Mouse (Mus musculus): ENCODE measurements around the gene Brms1. TPM values are rescaled to one million over a fixed set of nuclear protein-coding genes. Genes with fewer than 3 reads are reported as not detected.
"Not testable (repeated sequence)": the region's sequence is repeated elsewhere in the genome, so short reads cannot be mapped to it uniquely, and the experiment has no call there.

The Brms1 gene
- polyA plus RNA-seq, 1 experiment from 2014 or later = 22.2 TPM

DNA sequence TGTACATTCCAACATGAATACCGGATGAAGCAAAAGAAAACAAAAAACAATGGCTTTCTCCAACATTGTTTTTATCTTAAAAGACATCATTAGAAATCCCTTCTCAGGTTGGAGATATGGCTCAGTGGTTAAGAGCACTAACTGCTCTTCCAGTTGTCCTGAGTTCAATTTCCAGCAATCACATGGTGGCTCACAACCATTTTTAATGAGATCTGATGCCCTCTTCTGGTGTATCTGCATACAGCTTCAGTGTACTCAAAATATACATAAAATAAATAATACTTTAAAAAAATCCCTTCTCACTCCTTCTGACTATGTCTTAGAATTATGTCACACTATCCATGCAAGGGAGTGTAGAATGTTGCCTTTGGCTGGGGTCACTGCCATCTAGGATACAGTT lies 38.1 kb downstream of the Brms1 start:
- H3K4me1 ChIP-seq (ENCODE audit: control insufficient read depth, low read depth, low read length) = no peaks in the 10 kb centered on the region

DNA sequence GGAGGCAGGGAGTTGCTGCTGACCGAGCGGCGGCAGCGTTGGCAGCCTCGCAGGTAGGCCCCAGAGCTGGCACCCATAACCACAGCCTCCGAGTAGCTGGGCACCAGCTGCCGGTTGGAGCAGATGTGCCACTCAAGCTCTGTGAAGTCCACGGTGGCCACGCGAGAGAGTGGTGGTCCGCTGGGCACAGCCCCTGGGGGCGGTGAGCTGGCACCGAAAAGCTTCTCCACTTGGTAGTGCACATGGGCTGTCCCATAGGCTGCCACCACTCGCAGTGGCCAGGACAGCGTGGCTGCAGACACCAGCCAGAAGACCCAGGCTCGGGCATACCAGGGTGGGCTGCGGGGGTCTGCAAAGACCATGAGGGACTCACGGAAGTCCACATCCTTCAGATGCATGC lies 40.9 kb downstream of the Brms1 start:
- Histone ChIP-seq H3K9ac (ENCODE audit: low read depth, low read length) (no peak overlapping the region), H3K4me3 (ENCODE audit: low read depth, low read length) (no peak overlapping the region), H3K27me3 (ENCODE audit: control insufficient read depth, insufficient read depth, low read depth, low read length) (peaks cover 71% of the 10 kb centered on the region), H3K4me1 (ENCODE audit: control insufficient read depth, low read depth, low read length) (peaks cover 9% of the 10 kb centered on the region), H3K4me2 (ENCODE audit: low read depth, low read length) (no peak overlapping the region), H3K9me3 (replicated peaks; ENCODE audit: control insufficient read depth, low read length) (no peaks in the 10 kb centered on the region), H3K27ac (ENCODE audit: low read length) (no peak overlapping the region), H3K36me3 (ENCODE audit: control insufficient read depth, insufficient read depth) (no peaks in the 10 kb centered on the region)
- ATAC-seq (ENCODE audit: low read depth) = no peak
- WGBS (ENCODE audit: insufficient replicate concordance) = 62% methylated on average over 18 of the region's 18 CpGs

More for the DNA sequence above, 38.1 kb downstream of the Brms1 start:
- no peak for ATAC-seq (ENCODE audit: low read depth)
- H3K4me3 ChIP-seq (ENCODE audit: low read depth, low read length) = no peak overlapping the region
- no peak overlapping the region for H3K27ac ChIP-seq (ENCODE audit: low read length)
- peaks cover 45% of the 10 kb centered on the region for H3K27me3 ChIP-seq (ENCODE audit: control insufficient read depth, insufficient read depth, low read depth, low read length)
- no peaks in the 10 kb centered on the region for H3K9me3 ChIP-seq (replicated peaks; ENCODE audit: control insufficient read depth, low read length)
- 72% methylated on average over 1 of the region's 1 CpGs for WGBS (ENCODE audit: insufficient replicate concordance)
- H3K36me3 ChIP-seq (ENCODE audit: control insufficient read depth, insufficient read depth) = no peaks in the 10 kb centered on the region
- no peak overlapping the region for H3K9ac ChIP-seq (ENCODE audit: low read depth, low read length)
- no peak overlapping the region for H3K4me2 ChIP-seq (ENCODE audit: low read depth, low read length)

DNA sequence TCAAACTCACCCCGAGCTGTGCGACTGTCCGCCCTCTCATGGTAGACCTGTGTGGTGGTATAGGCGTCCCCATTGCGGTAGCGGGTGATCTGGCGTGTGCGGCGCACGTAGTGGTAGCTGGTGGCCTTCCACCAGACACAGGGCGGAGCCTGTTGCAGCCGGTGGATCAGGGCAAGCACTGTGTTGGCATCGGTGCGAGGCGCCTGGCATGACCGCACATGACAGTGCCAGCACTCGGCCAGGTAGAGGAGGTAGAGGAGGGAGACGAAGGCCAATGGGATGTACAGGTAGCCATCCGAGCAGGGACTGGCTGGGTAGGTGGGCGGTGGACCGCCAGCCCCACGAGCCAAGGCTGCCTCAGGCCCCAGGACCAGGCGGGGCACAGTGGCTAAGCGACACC lies 41.4 kb downstream of the Brms1 start:
- H3K4me2 ChIP-seq (ENCODE audit: low read depth, low read length) = no peak overlapping the region
- 57% methylated on average over 24 of the region's 24 CpGs for WGBS (ENCODE audit: insufficient replicate concordance)
- H3K36me3 ChIP-seq (ENCODE audit: control insufficient read depth, insufficient read depth) = no peaks in the 10 kb centered on the region
- H3K27me3 ChIP-seq (ENCODE audit: control insufficient read depth, insufficient read depth, low read depth, low read length) = peaks cover 72% of the 10 kb centered on the region
- peaks cover 10% of the 10 kb centered on the region for H3K4me1 ChIP-seq (ENCODE audit: control insufficient read depth, low read depth, low read length)
- H3K9ac ChIP-seq (ENCODE audit: low read depth, low read length) = no peak overlapping the region
- no peaks in the 10 kb centered on the region for H3K9me3 ChIP-seq (replicated peaks; ENCODE audit: control insufficient read depth, low read length)
- no peak overlapping the region for H3K27ac ChIP-seq (ENCODE audit: low read length)
- H3K4me3 ChIP-seq (ENCODE audit: low read depth, low read length) = no peak overlapping the region
- ATAC-seq (ENCODE audit: low read depth) = no peak

DNA sequence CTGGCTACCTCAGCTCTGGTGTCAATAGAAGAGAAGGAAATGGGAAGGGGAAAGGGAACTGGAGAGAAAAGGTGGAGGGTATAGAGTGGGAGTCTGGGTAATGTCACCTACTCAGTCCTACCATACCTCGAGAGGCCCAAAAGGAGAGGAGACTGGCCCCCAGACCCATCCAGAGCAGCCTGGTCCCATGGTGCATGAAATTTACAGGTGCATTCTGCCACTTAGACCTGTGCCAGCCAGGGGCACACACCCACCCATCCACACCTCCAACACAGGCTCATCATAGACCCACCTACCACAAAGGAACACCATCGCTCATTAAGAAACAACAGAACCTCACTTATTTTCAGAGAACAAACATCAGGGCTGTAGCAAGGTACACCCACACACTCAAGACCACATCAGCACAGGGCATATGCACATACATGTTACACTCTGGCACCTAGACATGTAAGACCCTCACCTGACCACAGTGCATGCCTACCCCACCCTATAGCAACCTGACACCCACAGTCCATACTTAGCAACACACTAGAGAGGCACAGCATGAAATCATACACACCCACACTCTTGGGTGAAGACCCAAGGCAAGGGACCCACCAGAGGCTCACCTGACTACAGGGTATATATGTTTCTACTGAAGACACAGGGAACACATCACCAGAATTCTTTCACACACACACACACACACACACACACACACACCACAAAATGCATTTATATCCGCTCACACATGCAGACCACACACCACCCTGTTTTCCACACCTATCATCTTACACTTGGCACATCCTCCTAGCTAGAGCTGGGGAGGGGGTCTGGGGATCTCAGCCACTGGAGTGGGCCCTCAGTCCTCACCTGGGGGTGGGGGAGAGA lies 43.0 kb downstream of the Brms1 start:
- WGBS (ENCODE audit: insufficient replicate concordance) = 53% methylated on average over 3 of the region's 3 CpGs
- H3K27me3 ChIP-seq (ENCODE audit: control insufficient read depth, insufficient read depth, low read depth, low read length) = peaks cover 72% of the 10 kb centered on the region
- no peak overlapping the region for H3K4me2 ChIP-seq (ENCODE audit: low read depth, low read length)
- H3K4me1 ChIP-seq (ENCODE audit: control insufficient read depth, low read depth, low read length) = peaks cover 18% of the 10 kb centered on the region
- H3K27ac ChIP-seq (ENCODE audit: low read length) = no peak overlapping the region
- no peaks in the 10 kb centered on the region for H3K36me3 ChIP-seq (ENCODE audit: control insufficient read depth, insufficient read depth)
- H3K9ac ChIP-seq (ENCODE audit: low read depth, low read length) = no peak overlapping the region
- no peak for ATAC-seq (ENCODE audit: low read depth)
- H3K9me3 ChIP-seq (replicated peaks; ENCODE audit: control insufficient read depth, low read length) = no peaks in the 10 kb centered on the region
- no peak overlapping the region for H3K4me3 ChIP-seq (ENCODE audit: low read depth, low read length)

DNA sequence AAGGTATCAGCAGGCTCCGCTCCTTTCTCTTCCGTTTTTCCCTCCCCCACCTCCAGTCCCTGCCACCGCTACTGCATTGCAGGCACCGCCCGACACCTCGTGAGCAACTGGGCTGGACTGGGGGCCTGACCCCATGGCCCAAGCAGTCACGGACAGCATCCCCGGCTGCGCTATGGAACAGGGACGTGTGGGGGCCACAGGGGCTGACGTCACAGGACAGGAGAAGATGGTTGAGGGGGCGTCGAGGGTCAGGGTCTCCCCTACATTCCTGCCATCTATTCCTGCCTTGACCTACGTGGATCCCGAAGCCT lies 43.6 kb downstream of the Brms1 start:
- no peaks in the 10 kb centered on the region for H3K36me3 ChIP-seq (ENCODE audit: control insufficient read depth, insufficient read depth)
- H3K9ac ChIP-seq (ENCODE audit: low read depth, low read length) = no peak overlapping the region
- H3K27me3 ChIP-seq (ENCODE audit: control insufficient read depth, insufficient read depth, low read depth, low read length) = peaks cover 72% of the 10 kb centered on the region
- WGBS (ENCODE audit: insufficient replicate concordance) = 4% methylated on average over 15 of the region's 15 CpGs
- peaks cover 21% of the 10 kb centered on the region for H3K4me1 ChIP-seq (ENCODE audit: control insufficient read depth, low read depth, low read length)
- no peak for ATAC-seq (ENCODE audit: low read depth)
- peak overlapping the region; percentile 79 for H3K4me2 ChIP-seq (ENCODE audit: low read depth, low read length)
- H3K4me3 ChIP-seq (ENCODE audit: low read depth, low read length) = peak overlapping the region; percentile 56
- H3K9me3 ChIP-seq (replicated peaks; ENCODE audit: control insufficient read depth, low read length) = no peaks in the 10 kb centered on the region
- H3K27ac ChIP-seq (ENCODE audit: low read length) = no peak overlapping the region

DNA sequence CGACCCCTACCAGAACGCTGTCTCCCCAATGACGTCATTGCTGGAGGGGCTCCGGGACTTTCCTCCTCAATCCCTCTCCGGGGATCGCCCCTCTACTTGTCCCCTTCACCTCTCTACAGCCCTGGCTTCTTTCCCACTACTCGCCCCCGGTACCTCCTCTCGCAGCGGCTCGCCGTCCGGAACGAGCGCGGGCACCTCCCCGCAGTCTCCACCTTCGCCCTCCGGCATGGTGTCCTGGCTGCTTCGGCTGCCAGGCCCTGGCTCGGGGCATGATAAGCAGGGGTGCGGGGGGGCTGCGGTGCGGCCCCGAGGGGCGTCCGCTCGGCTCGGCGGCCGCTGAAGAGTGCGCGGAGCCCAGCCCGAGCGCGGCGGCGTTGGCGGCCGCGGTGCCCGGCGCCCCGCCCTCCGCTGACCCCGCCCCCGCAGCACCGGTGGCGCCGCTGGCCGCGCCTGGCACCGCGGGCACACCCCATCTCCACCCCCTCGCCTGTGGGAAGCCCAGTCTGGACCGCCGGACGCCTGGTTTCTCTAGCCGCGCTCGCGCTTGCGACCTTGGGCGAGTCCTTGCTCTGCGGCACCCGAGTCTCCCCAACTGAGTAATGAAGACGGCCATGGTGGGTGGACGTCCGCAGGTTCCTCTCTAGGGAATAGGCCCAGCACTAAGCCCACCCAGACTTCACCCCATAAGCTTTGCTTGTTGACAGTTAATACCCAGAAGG lies 44.1 kb downstream of the Brms1 start, which contains the start of gene Tmem151a:
TSS of gene Tmem151a (minus strand) at position 387 of the 719 bp plus-strand sequence.
- H3K4me3 ChIP-seq (ENCODE audit: low read depth, low read length) = peak within 1 kb of the TSS; percentile 56
- ATAC-seq (ENCODE audit: low read depth) = no peak
- no peaks in the 10 kb centered on the region for H3K9me3 ChIP-seq (replicated peaks; ENCODE audit: control insufficient read depth, low read length)
- peaks cover 21% of the 10 kb centered on the region for H3K4me1 ChIP-seq (ENCODE audit: control insufficient read depth, low read depth, low read length)
- peaks cover 67% of the 10 kb centered on the region for H3K27me3 ChIP-seq (ENCODE audit: control insufficient read depth, insufficient read depth, low read depth, low read length)
- no peak within 1 kb of the TSS for H3K27ac ChIP-seq (ENCODE audit: low read length)
- 1% methylated on average over 64 of the region's 69 CpGs for WGBS (ENCODE audit: insufficient replicate concordance)
- peak within 1 kb of the TSS; percentile 79 for H3K4me2 ChIP-seq (ENCODE audit: low read depth, low read length)
- no peak within 1 kb of the TSS for H3K9ac ChIP-seq (ENCODE audit: low read depth, low read length)
- no peaks in the 10 kb centered on the region for H3K36me3 ChIP-seq (ENCODE audit: control insufficient read depth, insufficient read depth)

DNA sequence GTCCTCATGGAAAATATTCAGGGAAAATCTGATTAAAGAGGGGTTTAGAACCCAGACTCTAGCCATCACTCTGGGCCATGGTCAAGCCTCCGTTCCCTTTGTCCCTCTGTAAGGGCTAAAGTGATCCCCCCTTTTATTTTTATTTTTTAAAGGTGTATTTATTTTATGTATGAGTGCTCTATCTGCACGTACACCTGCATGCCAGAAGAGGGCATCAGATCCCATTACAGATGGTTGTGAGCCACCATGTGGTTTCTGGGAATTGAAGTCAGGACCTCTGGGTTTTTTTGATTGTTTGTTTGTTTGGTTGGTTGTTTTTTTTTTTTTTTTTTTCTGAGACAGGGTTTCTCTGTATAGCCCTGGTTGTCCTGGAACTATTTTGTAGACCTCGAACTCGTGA lies 45.4 kb downstream of the Brms1 start:
- not testable (repeated sequence) for H3K4me3 ChIP-seq (ENCODE audit: low read depth, low read length); H3K9me3 ChIP-seq (replicated peaks; ENCODE audit: control insufficient read depth, low read length); H3K27ac ChIP-seq (ENCODE audit: low read length); ATAC-seq (ENCODE audit: low read depth); H3K36me3 ChIP-seq (ENCODE audit: control insufficient read depth, insufficient read depth); H3K9ac ChIP-seq (ENCODE audit: low read depth, low read length); H3K4me2 ChIP-seq (ENCODE audit: low read depth, low read length)
- whole genome bisulfite sequencing (ENCODE audit: insufficient replicate concordance) = 48% methylated on average over 4 of the region's 4 CpGs
- Histone ChIP-seq H3K27me3 (ENCODE audit: control insufficient read depth, insufficient read depth, low read depth, low read length) (peaks cover 55% of the 10 kb centered on the region), H3K4me1 (ENCODE audit: control insufficient read depth, low read depth, low read length) (peaks cover 21% of the 10 kb centered on the region)

DNA sequence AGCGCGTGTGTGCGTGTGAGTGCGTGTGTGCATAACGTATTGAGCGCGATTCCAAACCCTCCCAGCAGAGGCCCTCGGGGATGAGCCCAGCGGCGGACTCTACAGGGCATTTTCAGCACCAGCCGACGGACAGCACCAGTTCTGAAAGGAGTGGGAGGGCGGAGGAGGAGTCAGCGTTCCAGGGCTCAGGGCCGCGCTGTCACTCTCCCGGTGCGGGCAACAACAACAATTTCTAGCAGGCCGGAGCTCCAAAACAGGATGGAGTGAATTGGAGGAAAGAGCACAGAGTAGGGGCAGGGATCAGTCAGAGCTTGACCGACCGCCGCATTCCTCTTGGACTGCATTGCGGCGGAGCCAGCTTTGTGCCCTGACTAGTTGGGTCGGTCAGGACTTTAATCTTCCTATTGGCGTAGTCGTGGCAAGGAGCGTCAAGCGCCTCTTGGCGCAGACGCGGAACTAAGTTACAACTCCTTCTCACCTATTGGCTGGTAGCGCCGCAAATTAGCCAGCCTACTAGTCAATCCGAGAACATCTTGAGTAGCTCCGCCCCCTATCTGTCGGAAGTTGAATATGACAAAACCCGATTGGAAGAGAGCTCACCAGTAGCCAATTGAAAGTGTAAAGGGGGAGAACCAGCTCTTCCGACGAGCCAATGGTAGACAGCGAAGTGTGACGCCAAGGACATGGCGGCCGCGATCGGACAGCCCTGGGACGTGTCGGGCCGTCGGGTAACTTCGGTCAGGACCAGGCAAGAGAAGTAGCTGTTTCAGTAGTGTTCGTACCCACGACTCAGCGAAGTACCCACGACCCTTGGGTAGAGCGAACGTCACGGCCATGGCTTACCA lies 47.0 kb downstream of the Brms1 start, which contains the start of gene Yif1a:
TSS of gene Yif1a (plus strand) at position 655 of the 845 bp plus-strand sequence.
- peak; percentile 88 for ATAC-seq (ENCODE audit: low read depth)
- peaks cover 39% of the 10 kb centered on the region for H3K27me3 ChIP-seq (ENCODE audit: control insufficient read depth, insufficient read depth, low read depth, low read length)
- peak within 1 kb of the TSS; percentile 79 for H3K9ac ChIP-seq (ENCODE audit: low read depth, low read length)
- H3K4me3 ChIP-seq (ENCODE audit: low read depth, low read length) = peak within 1 kb of the TSS; percentile 83
- H3K4me1 ChIP-seq (ENCODE audit: control insufficient read depth, low read depth, low read length) = peaks cover 21% of the 10 kb centered on the region
- WGBS (ENCODE audit: insufficient replicate concordance) = under 1% methylated on average over 58 of the region's 58 CpGs
- H3K36me3 ChIP-seq (ENCODE audit: control insufficient read depth, insufficient read depth) = no peaks in the 10 kb centered on the region; the same call in 1 of the 2 replicates
- no peaks in the 10 kb centered on the region for H3K9me3 ChIP-seq (replicated peaks; ENCODE audit: control insufficient read depth, low read length)
- peak within 1 kb of the TSS; percentile 92 for H3K27ac ChIP-seq (ENCODE audit: low read length)
- peak within 1 kb of the TSS; percentile 91 for H3K4me2 ChIP-seq (ENCODE audit: low read depth, low read length)

Data from liver, embryonic 16.5 days (tissue).